Mouse (Mus musculus): ENCODE measurements around the gene Ubtd2. TPM values are rescaled to one million over a fixed set of nuclear protein-coding genes. Genes with fewer than 3 reads are reported as not detected.

Gene Ubtd2
- polyA plus RNA-seq, 1 experiment from 2014 or later: 66.3 TPM

GRCm38 (mm10) chr11:32474725-32475124 lies 19.6 kb downstream of the Ubtd2 start:
- no peak overlapping the region for H3K9ac ChIP-seq (replicated peaks)
- H3K4me2 ChIP-seq (replicated peaks): no peak overlapping the region
- ATAC-seq (ENCODE audit: low FRiP score, low read depth): no peak
- no peak overlapping the region for H3K27ac ChIP-seq (replicated peaks)
- H3K4me1 ChIP-seq: no peaks in the 10 kb centered on the region
- H3K36me3 ChIP-seq: no peaks in the 10 kb centered on the region
- no peaks in the 10 kb centered on the region for H3K27me3 ChIP-seq
- WGBS: 95% methylated on average over 3 of the region's 3 CpGs
- H3K4me3 ChIP-seq: no peak overlapping the region
- H3K9me3 ChIP-seq: no peaks in the 10 kb centered on the region

GRCm38 (mm10) chr11:32475487-32476236 lies 20.5 kb downstream of the Ubtd2 start:
- WGBS: 79% methylated on average over 5 of the region's 5 CpGs
- ATAC-seq (ENCODE audit: low FRiP score, low read depth): no peak
- no peaks in the 10 kb centered on the region for H3K9me3 ChIP-seq

GRCm38 (mm10) chr11:32481525-32481924 lies 26.4 kb downstream of the Ubtd2 start:
- Histone ChIP-seq H3K4me1 (no peaks in the 10 kb centered on the region), H3K4me3 (no peak overlapping the region), H3K9me3 (no peaks in the 10 kb centered on the region), H3K4me2 (replicated peaks) (no peak overlapping the region), H3K9ac (replicated peaks) (no peak overlapping the region), H3K27ac (replicated peaks) (no peak overlapping the region), H3K36me3 (no peaks in the 10 kb centered on the region; the same call in 1 of the 2 replicates), H3K27me3 (no peaks in the 10 kb centered on the region)
- ATAC-seq (ENCODE audit: low FRiP score, low read depth): no peak
- WGBS: 88% methylated on average over 2 of the region's 2 CpGs

More at GRCm38 (mm10) chr11:32475487-32476236, 20.5 kb downstream of the Ubtd2 start:
- H3K9ac ChIP-seq (replicated peaks): no peak overlapping the region
- H3K27ac ChIP-seq (replicated peaks): no peak overlapping the region
- H3K36me3 ChIP-seq: no peaks in the 10 kb centered on the region
- no peak overlapping the region for H3K4me3 ChIP-seq
- H3K27me3 ChIP-seq: no peaks in the 10 kb centered on the region
- no peaks in the 10 kb centered on the region for H3K4me1 ChIP-seq
- H3K4me2 ChIP-seq (replicated peaks): no peak overlapping the region

- ATAC-seq (ENCODE audit: low FRiP score, low read depth): no peak
- Histone ChIP-seq H3K27me3 (no peaks in the 10 kb centered on the region), H3K36me3 (no peaks in the 10 kb centered on the region; the same call in 1 of the 2 replicates), H3K4me2 (replicated peaks) (no peak overlapping the region), H3K9ac (replicated peaks) (no peak overlapping the region), H3K4me3 (no peak overlapping the region), H3K9me3 (no peaks in the 10 kb centered on the region), H3K4me1 (0 out of 2 replicates have a peak, but pooled peaks cover 2% of the 10 kb centered on the region), H3K27ac (replicated peaks) (no peak overlapping the region)
- 70% methylated on average over 3 of the region's 3 CpGs for whole genome bisulfite sequencing
These were observed 30.1 kb downstream of the Ubtd2 start for GRCm38 (mm10) chr11:32485290-32485689.

- H3K9ac ChIP-seq (replicated peaks): no peak overlapping the region
- H3K4me2 ChIP-seq (replicated peaks): no peak overlapping the region
- H3K4me1 ChIP-seq: 0 out of 2 replicates have a peak, but pooled peaks cover 2% of the 10 kb centered on the region
These were observed 31.5 kb downstream of the Ubtd2 start for GRCm38 (mm10) chr11:32486621-32487020.

GRCm38 (mm10) chr11:32487501-32487900 lies 32.3 kb downstream of the Ubtd2 start:
- Histone ChIP-seq H3K4me1 (0 out of 2 replicates have a peak, but pooled peaks cover 2% of the 10 kb centered on the region), H3K4me2 (replicated peaks) (no peak overlapping the region), H3K4me3 (no peak overlapping the region), H3K36me3 (no peaks in the 10 kb centered on the region; the same call in 1 of the 2 replicates), H3K9me3 (no peaks in the 10 kb centered on the region), H3K9ac (replicated peaks) (no peak overlapping the region), H3K27ac (replicated peaks) (no peak overlapping the region), H3K27me3 (no peaks in the 10 kb centered on the region)
- 89% methylated on average over 3 of the region's 3 CpGs for WGBS
- ATAC-seq (ENCODE audit: low FRiP score, low read depth): no peak

More at GRCm38 (mm10) chr11:32486621-32487020, 31.5 kb downstream of the Ubtd2 start:
- ATAC-seq (ENCODE audit: low FRiP score, low read depth): no peak
- no peaks in the 10 kb centered on the region for H3K9me3 ChIP-seq
- no peaks in the 10 kb centered on the region; the same call in 1 of the 2 replicates for H3K36me3 ChIP-seq
- H3K27me3 ChIP-seq: no peaks in the 10 kb centered on the region
- 81% methylated on average over 3 of the region's 3 CpGs for WGBS
- H3K27ac ChIP-seq (replicated peaks): no peak overlapping the region
- no peak overlapping the region for H3K4me3 ChIP-seq

- Histone ChIP-seq H3K4me2 (replicated peaks) (no peak overlapping the region), H3K27me3 (no peaks in the 10 kb centered on the region), H3K36me3 (no peaks in the 10 kb centered on the region; the same call in 1 of the 2 replicates), H3K27ac (replicated peaks) (no peak overlapping the region), H3K9ac (replicated peaks) (no peak overlapping the region), H3K4me3 (no peak overlapping the region), H3K9me3 (no peaks in the 10 kb centered on the region), H3K4me1 (0 out of 2 replicates have a peak, but pooled peaks cover 2% of the 10 kb centered on the region)
- no peak for ATAC-seq (ENCODE audit: low FRiP score, low read depth)
These were observed 33.2 kb downstream of the Ubtd2 start for GRCm38 (mm10) chr11:32488344-32488743.

- WGBS: 89% methylated on average over 5 of the region's 5 CpGs
- Histone ChIP-seq H3K4me3 (no peak overlapping the region), H3K9ac (replicated peaks) (no peak overlapping the region), H3K27ac (replicated peaks) (no peak overlapping the region), H3K36me3 (no peaks in the 10 kb centered on the region; the same call in 1 of the 2 replicates), H3K9me3 (no peaks in the 10 kb centered on the region), H3K4me1 (0 out of 2 replicates have a peak, but pooled peaks cover 2% of the 10 kb centered on the region), H3K27me3 (no peaks in the 10 kb centered on the region), H3K4me2 (replicated peaks) (no peak overlapping the region)
- ATAC-seq (ENCODE audit: low FRiP score, low read depth): no peak
These were observed 33.9 kb downstream of the Ubtd2 start for GRCm38 (mm10) chr11:32488808-32489670.

- no peaks in the 10 kb centered on the region for H3K27me3 ChIP-seq
- 0 out of 2 replicates have a peak, but pooled peaks cover 2% of the 10 kb centered on the region for H3K4me1 ChIP-seq
- no peak overlapping the region for H3K4me3 ChIP-seq
- no peak overlapping the region for H3K4me2 ChIP-seq (replicated peaks)
- ATAC-seq (ENCODE audit: low FRiP score, low read depth): no peak
- no peaks in the 10 kb centered on the region for H3K9me3 ChIP-seq
- H3K9ac ChIP-seq (replicated peaks): no peak overlapping the region
- WGBS: 95% methylated on average over 2 of the region's 2 CpGs
- H3K27ac ChIP-seq (replicated peaks): no peak overlapping the region
- no peaks in the 10 kb centered on the region; the same call in 1 of the 2 replicates for H3K36me3 ChIP-seq
These were observed 35.9 kb downstream of the Ubtd2 start for GRCm38 (mm10) chr11:32491079-32491478.

- Histone ChIP-seq H3K9me3 (no peaks in the 10 kb centered on the region), H3K9ac (replicated peaks) (no peak overlapping the region), H3K4me1 (no peaks in the 10 kb centered on the region), H3K27ac (replicated peaks) (no peak overlapping the region), H3K4me2 (replicated peaks) (no peak overlapping the region), H3K36me3 (no peaks in the 10 kb centered on the region), H3K27me3 (no peaks in the 10 kb centered on the region), H3K4me3 (no peak overlapping the region)
- no peak for ATAC-seq (ENCODE audit: low FRiP score, low read depth)
These were observed 38.1 kb downstream of the Ubtd2 start for GRCm38 (mm10) chr11:32493312-32493711.

GRCm38 (mm10) chr11:32495283-32495682 lies 40.1 kb downstream of the Ubtd2 start:
- Histone ChIP-seq H3K36me3 (peaks cover 4% of the 10 kb centered on the region; the same call in 1 of the 2 replicates), H3K4me1 (no peaks in the 10 kb centered on the region), H3K4me2 (replicated peaks) (no peak overlapping the region), H3K4me3 (no peak overlapping the region), H3K9ac (replicated peaks) (no peak overlapping the region), H3K27me3 (no peaks in the 10 kb centered on the region), H3K9me3 (no peaks in the 10 kb centered on the region), H3K27ac (replicated peaks) (no peak overlapping the region)
- no peak for ATAC-seq (ENCODE audit: low FRiP score, low read depth)
- 92% methylated on average over 2 of the region's 2 CpGs for WGBS

All from midbrain, embryonic 12.5 days (tissue).